Mouse (Mus musculus) heart, postnatal 25 days (tissue): ENCODE data around the gene Plxna4. TPM values are rescaled to one million over a fixed set of nuclear protein-coding genes. Genes with fewer than 3 reads are reported as not detected.
A peak's percentile ranks its signal among the peaks of the same experiment; 100 is the strongest.

Source experiments
- DNase-seq: peaks from one replicate; pipeline ENCODE4 v3.0.0; 2022; ENCODE audit warnings: low spot score
- intact Hi-C: fragments of 180-260 bp; cut with DNase I; formaldehyde crosslinking; loops from one replicate; pipeline ENCODE4 v1.15.1; 2025
- total RNA-seq, 2 experiments: library from RNA; stranded (reverse); gene quantifications; 2 replicates each; pipeline ENCODE4 v1.2.3; 2021

Plxna4 gene
- total RNA-seq, 2 experiments from 2014 or later: 12.7 to 14.1 TPM

DNA sequence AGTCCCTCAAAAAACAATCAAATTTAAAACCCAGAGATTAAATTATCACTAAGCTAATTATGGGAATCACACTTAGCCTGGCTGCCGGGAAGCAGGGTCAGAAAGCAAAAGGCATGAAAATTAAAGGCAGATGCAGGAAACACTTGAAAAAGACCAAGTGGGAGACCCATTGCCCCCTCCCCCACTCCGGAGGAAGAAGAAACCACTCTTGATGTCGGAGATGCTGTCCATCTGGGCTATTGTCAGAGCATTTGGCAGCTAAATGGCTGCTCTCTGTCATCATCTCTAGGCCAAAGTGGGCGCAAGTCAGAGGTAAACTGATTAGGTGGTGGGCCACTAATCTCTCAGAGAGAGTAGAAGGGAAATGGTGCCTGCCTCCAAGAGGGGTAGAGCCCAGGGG lies 105.5 kb downstream of the Plxna4 start:
- intact Hi-C loops: no loop called here
- DNase-seq: no peak

DNA sequence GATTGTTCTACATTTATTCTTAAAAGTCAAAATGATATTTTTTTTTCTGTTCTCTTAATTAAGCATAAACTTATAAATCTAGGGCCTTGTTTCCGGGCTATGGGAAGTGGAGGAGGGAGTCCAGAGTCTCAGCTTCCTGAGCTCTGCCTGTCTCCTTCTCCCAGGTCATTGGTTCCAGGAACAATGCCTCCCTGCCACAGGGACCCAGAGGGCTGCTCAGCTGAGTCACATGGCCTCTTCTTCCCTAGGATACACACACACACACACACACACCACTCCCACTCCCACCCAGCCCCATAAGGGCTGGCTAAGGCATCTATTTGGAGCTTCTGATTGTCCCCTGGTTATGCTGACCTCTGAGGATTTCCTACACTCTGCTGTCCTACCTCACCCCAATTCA lies 107.3 kb downstream of the Plxna4 start:
- intact Hi-C loops: no loop called here
- no peak for DNase-seq

DNA sequence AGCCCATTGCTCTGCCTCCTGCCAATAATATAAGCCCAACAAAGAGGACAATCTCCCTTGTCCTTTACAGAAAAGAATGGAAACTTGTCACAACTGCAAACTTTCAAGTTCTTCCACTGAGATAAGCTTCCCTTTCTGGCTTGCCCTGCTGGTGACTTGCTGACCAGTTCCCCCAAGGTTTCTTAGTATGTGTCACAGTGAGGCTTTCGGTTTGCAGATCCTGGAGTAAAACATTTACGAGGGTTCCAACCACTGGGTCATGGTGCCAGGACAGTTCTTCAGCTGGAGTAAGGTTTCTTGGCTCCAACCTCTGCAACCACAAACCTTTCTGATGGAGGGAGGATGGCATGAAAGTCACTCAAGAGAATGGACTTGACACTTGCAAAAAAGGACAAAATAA lies 108.2 kb downstream of the Plxna4 start:
- intact Hi-C loops: loop anchor here (2.0 to 5.0 kb wide), 3 partner anchors 82 to 151 kb away; no protein-coding TSS in a partner anchor
- no peak for DNase-seq

DNA sequence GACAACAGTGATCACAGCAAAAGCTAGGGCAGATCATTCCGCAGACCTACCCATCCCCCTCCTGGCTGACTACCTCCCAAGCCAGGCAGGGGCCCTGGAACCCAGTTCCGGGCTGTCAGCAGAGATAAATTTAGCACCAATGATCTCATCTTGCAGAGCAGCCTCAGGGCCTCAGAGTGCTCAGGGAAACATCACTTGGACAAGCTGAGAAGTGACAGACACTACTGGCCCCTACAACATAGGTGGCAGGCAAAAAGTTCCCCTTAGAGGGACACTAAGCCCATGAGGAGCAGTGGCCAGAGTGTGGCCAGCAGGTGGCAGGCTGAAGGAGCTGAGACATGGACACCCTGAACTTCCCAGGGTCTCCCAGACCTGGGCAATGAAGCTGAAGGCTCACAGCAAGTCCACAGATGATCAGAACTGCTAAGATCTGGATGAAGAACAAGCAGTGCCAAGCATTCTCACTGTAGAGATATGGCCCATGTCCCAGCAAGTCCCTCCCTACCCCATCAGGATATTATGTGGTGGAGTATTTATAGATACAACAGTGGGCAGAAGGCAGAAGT lies 108.7 kb downstream of the Plxna4 start:
- DNase-seq: peak; percentile 66
- intact Hi-C loops: loop anchor here (2.0 to 5.0 kb wide), 3 partner anchors 82 to 150 kb away; no protein-coding TSS in a partner anchor

DNA sequence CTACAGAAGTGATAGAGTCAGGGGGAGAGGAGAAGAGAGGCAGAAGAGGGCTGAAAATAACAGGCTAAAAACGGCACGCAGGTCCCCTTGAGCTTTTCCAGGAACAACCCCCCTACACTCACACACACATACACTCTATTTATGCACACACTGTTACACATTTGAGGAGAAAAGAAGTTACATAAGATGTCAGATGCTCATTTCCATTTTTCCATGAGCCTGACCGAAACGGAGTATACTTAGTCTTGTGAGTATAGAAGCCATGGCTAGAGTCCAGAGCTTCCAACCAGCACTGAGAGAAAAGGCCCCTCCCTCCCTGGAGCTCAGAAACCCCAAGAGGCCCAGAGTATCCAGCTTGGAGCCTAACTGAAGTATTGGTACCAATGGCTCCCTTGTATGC lies 112.0 kb downstream of the Plxna4 start:
- intact Hi-C loops: loop anchor here (5.0 kb wide), 1 partner anchor 79 kb away; no protein-coding TSS in a partner anchor

DNA sequence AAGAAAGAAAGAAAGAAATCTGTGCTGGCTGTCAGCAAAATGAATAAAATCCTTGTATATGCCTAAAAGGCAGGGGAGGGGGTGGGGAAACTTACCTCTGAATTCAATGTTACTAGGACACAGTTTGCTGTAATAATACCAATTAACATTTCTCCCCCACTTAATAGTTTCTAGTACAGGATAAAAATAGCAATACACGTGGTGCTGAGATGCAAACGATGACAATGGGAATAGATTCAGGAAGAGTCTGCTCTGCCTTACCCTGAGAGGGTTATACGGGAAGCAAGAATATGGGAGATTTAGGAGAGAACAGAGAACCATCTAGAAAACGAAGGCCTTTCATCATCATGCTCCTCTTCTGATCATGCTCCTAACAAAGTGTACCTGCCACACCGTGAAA lies 115.9 kb downstream of the Plxna4 start:
- DNase-seq: no peak
- intact Hi-C loops: no loop called here

More for the DNA sequence above, 112.0 kb downstream of the Plxna4 start:
- DNase-seq: no peak

DNA sequence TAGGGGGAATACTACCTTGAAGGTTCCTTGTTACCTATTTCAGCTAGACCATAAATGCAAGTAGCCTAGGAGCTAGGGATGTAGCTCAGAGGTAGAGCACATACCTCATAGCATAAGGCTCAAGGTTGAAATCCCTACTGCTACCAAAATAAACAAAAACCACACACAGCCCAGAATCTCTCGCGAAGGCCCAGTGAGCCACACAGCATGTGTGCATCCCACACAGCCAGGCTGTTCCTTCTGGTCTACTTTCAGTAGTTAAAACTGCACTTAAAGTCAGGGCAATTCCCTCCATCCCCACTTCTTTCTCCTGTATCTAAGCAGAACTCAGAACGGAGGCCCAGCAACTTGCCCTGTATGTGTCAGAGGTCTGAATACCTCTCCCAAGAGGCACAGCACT lies 116.4 kb downstream of the Plxna4 start:
- DNase-seq: no peak
- intact Hi-C loops: no loop called here

DNA sequence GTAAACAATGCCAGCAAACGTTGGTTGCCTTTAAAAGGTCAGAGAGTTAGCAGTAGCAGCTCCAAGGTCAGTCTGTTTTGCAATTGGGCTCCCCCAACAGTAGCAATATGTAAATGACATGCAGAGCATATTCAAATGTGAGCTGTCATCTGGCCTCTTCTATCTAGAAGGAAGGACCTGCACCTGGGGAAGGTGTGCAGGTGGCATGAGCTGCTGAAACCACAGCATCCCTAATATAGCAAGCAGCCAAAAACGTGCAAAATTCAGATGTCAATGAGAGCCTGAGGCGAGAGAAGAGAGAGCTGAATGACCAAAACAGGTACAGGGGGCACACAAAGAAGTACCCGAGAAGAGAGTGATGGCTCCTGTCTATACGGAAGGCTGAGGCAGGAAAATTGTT lies 118.8 kb downstream of the Plxna4 start:
- intact Hi-C loops: no loop called here
- no peak for DNase-seq

DNA sequence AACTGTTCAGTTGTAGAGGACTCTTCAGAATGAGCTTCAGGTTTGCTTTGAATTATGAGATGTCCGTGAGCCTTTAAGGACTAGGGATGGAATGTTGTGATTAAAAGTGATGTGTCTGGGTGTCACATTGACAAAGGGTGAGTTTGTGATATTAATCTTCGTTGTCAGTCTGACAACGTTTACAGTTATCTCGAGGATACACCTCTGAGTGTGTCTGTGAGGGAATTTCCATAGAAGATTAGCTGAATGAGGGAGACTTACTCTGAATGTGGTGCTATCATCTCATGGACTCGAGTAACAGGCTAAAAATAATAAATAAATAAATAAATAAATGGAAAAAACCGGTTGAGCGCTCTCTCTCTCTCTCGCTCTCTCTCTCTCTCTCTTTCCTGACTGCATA lies 122.9 kb downstream of the Plxna4 start:
- no peak for DNase-seq
- intact Hi-C loops: no loop called here

DNA sequence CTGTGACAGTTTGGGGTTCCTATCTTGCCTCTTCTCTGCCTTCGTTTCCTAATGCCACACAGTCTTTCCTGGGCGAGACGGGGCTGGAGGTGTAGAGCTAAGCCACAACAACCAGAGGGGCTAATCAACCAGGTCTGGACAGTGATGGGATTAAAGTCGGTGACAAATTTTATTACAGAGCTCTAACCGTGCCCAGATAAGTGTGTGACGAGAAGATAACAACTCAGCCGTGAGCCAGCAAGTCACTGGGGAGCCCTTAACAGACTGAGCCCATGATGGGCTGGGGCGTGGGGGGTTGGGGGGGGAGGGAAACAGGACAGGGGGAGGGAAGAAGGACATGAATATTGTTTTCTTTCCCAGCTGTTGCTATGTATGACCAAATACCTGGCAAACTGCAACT lies 123.4 kb downstream of the Plxna4 start:
- intact Hi-C loops: loop anchor here (5.0 kb wide), 3 partner anchors 48 to 123 kb away; partner anchors contain the start of gene Plxna4
- DNase-seq: no peak

DNA sequence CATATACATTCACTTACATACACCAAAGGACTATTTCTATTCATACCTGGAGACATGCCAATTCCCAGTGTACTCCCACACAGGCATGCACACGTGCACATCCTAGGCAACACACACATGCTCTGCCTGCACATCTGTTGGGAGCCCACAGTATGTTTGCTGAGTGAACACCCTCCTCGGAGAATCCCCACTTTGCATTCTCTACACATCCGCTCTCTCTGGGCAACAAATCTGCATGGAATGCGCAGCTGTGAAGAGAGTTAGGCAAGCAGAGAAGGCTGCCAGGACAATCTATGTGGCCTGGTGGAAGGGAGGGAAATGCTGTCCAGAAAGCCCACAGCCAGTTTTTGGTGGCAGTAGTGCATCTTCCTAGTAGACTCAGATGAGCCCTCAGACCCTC lies 123.9 kb downstream of the Plxna4 start:
- intact Hi-C loops: loop anchor here (5.0 kb wide), 3 partner anchors 48 to 123 kb away; partner anchors contain the start of gene Plxna4

DNA sequence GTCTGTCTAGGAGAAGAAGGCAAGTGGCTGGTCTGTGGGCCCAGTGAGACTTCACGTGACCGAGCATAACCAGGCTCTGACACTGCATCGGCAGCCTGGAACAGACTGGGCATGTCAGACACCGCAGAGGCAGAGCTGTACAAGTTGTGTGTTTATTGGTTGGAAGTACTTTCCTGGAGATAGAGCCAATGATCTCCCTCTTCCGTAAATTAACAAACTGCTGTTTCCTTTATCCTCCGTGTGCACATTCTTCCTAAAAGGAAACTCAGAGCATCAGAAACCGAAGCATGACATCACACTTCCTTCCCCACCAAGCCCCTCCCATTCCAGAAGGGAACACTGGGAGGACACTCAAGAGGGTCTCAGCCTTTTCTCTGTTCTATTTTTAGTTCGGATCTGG lies 127.6 kb downstream of the Plxna4 start:
- peak; percentile 35 for DNase-seq
- intact Hi-C loops: loop anchor here (5.0 kb wide), 3 partner anchors 52 to 127 kb away; partner anchors contain the start of gene Plxna4

More for the DNA sequence above, 123.9 kb downstream of the Plxna4 start:
- DNase-seq: no peak

DNA sequence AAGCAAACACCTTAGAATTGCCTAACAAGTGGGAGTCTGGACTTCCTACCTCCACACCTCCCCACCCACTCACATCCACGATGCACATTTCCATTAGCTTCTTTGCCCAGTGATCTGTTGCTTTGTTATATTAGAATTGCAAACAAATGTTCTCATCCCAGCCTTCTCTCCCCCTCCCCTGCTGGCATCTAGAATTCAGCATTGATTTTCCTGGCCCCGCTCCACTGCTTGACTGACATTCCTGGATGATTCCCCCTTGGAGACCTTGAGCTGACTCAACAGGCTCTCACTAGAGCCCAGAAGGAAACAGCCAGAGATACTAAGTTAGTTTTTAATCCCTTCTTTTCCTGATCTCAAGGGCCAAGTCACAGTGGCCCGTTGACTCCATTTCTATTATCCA lies 131.4 kb downstream of the Plxna4 start:
- intact Hi-C loops: no loop called here

DNA sequence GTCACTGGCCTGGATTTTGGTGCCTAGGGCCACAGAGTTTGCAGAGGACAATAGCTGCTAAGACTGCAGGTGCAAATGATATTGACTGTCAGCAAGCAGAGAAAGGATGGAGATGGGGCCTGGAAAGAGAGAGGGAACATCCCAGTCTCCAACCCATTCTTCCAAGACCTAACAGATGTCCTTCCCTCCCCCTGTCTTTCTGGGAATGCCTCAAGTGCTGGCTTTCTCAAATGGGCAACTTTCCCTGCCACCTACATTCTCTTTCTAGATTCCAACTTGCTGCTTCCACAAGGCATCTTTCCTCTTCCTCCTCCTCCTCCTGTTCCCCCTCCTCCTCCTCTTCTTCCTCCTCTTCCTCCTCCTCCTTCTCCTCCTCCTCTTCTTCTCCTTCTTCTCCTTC lies 136.1 kb downstream of the Plxna4 start:
- intact Hi-C loops: no loop called here
- no peak for DNase-seq

More for the DNA sequence above, 131.4 kb downstream of the Plxna4 start:
- no peak for DNase-seq

DNA sequence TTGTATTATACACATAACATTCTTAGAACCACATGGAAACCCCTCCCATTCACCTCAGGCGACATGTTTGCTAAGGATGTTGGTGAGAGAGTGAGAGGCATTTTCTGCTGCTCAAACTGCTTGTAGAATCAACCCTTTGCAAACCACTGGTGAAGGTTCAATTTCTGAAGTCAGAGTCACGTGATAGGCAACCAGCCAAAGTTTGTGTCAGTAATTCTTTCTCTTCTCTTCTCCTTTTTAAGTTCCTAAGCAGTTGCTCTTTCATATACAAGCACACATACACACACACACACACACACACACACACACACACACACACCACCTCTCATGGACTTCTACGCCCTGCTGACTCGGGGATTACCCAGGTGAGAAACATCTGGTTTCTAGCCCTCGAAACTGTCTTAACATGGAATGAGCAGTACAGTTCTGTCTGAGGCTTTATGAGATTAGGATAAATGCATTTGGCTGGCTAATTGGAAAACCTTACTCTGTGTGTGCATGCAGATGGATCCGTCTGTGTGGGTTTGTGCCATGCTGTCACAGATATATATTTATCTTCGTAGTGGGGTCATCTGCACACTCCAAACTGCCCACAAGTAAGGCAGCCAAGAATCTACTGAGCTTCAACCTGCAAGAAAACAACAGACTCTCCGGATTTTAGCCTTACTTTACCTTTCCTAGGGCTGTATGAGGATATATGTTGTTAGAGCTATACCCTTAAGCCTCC lies 138.6 kb downstream of the Plxna4 start:
- intact Hi-C loops: no loop called here
- DNase-seq: no peak

DNA sequence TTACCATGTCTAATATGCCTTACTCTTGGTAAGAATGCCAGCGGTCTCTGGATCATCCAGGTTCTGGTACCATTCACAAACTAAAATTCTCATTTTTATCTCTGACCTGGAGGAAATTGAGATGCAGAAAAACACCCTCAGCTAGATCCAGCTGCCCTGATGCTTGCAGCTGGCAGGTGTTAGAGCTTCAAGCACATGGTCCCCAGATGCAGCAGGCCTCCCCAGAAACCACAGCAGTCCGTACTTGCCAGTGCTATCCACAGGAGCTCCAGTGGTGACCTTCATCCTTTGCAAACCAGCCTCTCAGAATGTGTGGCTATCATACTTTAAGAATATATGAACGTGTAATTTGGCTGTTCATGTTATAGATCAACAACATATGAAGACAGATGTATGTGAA lies 139.2 kb downstream of the Plxna4 start:
- no peak for DNase-seq
- intact Hi-C loops: no loop called here

DNA sequence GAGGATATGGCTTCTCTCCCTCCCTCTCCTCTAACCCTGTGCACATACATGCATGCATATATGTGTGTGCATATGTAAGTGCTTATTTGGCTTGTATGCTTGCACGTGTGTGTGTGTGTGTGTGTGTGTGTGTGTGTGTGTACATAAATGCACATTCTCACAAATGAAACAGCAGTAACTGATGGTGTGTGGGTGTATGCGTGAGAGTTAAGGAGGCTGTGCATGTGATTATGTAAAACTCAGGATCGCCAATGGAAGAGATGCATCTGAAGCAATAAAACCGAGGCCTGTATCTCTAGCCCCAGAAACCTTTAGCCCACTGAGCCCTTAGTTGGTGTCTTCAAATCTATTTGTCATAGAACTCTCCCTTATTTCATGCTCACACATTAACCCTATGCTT lies 141.7 kb downstream of the Plxna4 start:
- intact Hi-C loops: no loop called here
- DNase-seq: no peak

DNA sequence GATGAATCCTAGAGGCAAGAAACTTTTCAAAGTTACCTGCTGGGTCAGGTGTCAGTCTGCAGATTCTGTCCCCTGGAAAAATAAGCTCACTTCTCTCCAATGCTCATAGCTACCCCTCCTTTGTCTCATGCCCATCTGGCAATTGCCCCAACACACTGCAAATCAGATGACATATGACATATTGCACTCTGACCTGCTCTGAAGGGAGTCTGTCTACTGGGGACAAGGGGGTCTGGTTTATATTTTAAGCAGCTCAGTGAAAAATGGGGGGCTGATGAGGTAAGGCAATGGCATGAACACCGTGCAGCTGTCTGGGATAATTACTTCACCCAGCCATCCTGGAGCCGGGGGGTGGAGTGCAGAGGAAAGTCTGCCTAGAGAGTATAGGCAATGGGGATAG lies 142.7 kb downstream of the Plxna4 start:
- no peak for DNase-seq
- intact Hi-C loops: no loop called here

DNA sequence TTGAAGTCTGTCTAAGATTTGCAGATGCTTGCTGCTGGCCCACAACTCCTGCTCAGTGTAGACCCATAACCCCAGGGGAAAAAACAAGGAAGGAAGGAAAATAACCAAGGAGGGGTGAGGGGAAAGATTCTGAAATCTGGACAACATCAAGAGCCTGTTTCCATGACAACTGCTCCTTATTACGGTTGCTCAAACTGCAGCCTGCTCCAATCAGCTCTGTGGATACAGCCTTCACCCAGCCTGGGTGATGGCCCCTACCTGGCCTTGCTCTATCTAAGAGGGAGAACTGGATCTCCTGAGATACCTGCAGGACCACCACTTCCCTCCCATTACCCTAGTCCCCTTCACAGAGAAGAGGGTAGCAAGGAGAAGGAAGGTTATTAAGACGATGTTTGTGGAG lies 143.6 kb downstream of the Plxna4 start:
- intact Hi-C loops: no loop called here
- DNase-seq: no peak

DNA sequence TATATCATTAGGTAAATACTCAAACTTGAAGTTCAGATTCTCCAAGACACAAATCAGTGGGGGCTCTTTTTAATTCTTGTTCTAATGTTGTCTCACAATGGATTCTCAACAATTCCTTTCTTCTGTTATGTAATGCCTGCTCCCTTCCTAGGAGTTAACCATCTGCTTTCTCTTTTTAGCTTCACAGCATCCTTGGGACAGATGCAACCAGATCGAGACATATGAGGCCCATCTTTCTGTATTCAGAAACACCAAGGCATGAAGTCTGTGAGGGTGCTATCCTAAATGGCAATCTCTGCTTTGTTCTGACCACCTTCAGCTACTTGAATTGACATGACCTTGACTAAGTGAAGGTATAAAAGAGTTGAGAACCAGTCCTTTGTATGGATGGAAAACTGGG lies 144.3 kb downstream of the Plxna4 start:
- no peak for DNase-seq
- intact Hi-C loops: no loop called here

DNA sequence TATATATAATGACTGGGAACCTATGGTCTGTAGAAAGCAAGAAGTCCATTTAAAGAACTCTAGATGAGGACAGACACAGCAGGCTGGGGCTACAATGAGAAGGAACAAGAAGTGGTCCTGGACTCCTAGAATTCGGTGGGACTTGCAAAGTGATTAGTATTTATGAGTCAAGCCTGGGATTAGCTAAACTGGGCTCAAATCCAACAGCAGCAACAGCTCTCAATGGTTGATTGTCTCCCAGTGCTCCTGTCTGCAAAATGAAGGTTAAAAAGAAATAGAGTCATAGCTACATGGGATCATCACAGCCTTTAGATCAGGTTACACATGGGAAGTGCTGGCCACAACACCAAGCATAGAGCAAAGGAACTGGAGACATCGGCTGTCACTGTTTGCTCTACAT lies 148.6 kb downstream of the Plxna4 start:
- DNase-seq: no peak
- intact Hi-C loops: no loop called here
